Mouse (Mus musculus) MEL-GATA-1-ER (cell line): ENCODE measurements around the gene Crtc2.

Experiments
- DNase-seq: peaks from one replicate; pipeline ENCODE4 v3.0.0-alpha.2; 2012; ENCODE audit warnings: low read depth; ENCODE audit errors: extremely low read depth

Gene Crtc2

DNA sequence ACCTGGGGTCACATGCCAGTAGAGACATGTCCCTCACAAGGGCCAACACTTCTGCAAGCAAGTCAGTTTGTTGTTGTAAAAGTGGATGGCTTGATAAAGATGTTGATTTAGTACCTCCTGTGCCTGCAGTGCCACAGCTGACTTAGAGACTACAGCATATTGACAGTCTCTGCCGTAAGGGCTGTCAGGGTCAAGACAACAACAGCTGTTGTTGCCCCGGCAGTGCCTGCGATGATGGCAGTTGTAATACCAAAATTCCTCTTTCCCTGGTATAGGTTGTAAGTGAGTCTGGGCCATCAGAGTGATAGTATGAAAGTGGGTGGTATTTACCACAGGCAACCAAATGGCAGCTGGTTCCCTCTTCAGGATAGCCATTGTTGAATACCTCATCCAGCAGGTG is 51.8 kb downstream of the Crtc2 start:
- no peak for DNase-seq

DNA sequence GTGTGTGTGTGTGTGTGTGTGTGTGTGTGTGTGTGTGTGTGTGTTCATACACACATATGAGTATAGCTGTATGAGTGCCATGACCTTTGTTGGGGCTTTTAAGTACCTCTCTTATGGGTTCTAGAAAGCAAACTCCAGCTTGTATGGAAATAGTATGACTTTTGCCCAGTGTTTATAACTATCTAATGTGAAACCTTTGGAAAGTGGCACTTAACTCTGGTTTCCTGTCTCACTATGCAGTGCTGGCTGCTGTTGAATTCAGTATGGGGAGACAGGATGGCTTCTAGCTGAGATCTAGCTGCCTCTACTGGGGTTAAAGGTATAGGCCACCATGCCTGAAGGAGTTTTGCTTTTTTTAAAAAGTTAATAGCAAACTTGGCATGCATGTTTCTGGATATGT is 55.6 kb downstream of the Crtc2 start:
- no peak for DNase-seq

- DNase-seq, result peak; percentile 46
Observed at GRCm38 (mm10) chr3:90313367-90313766, 59.4 kb downstream of the Crtc2 start.
